Mouse (Mus musculus) embryonic facial prominence, embryonic 10.5 days (tissue): ENCODE data around the gene Irf2bpl. TPM values are rescaled to one million over a fixed set of nuclear protein-coding genes. Genes with fewer than 3 reads are reported as not detected.
A peak's percentile ranks its signal among the peaks of the same experiment; 100 is the strongest.

Source experiments
- DNase-seq: peaks from one replicate; pipeline ENCODE4 v3.0.0-alpha.2; 2017; ENCODE audit warnings: low spot score
- H3K27ac ChIP-seq: fragments of 300-500 bp; sonication (generic); replicated peaks from 2 replicates; pipeline ENCODE4 v1.5.1; 2016; ENCODE audit warnings: mild to moderate bottlenecking
- H3K27me3 ChIP-seq: fragments of 300-500 bp; sonication (generic); replicated peaks from 2 replicates; pipeline ENCODE4 v1.6.1; 2016; ENCODE audit warnings: low read depth, mild to moderate bottlenecking; ENCODE audit not compliant: poor library complexity, severe bottlenecking
- H3K36me3 ChIP-seq: fragments of 300-500 bp; sonication (generic); replicated peaks from 2 replicates; pipeline ENCODE4 v1.6.1; 2016; ENCODE audit warnings: mild to moderate bottlenecking, moderate library complexity
- H3K4me1 ChIP-seq: fragments of 300-500 bp; sonication (generic); 2 replicates; pipeline ENCODE4 v1.6.1; 2016
- H3K4me3 ChIP-seq: fragments of 300-500 bp; sonication (generic); 2 replicates; pipeline ENCODE4 v1.5.1; 2016; ENCODE audit warnings: mild to moderate bottlenecking, moderate library complexity
- H3K9me3 ChIP-seq: fragments of 300-500 bp; sonication (generic); 2 replicates; pipeline ENCODE4 v1.6.1; 2016; ENCODE audit warnings: mild to moderate bottlenecking
- WGBS: fragments of 180-500 bp; shearing (Covaris S2); methylation state at CpG from one replicate; pipeline ENCODE4 v1.1.7; 2016; 5-methylcytosine and 5-hydroxymethylcytosine counted together
- polyA plus RNA-seq: library from polyadenylated mRNA; unstranded; fragments of >200 nt; fragmentation: Nextera tagmentation; extraction: Ambion mirVana; gene quantifications from 2 replicates; pipeline ENCODE4 v1.2.1, GENCODE M21; 2016

The Irf2bpl gene
- polyA plus RNA-seq, 1 experiment from 2014 or later = 17.3 TPM

DNA sequence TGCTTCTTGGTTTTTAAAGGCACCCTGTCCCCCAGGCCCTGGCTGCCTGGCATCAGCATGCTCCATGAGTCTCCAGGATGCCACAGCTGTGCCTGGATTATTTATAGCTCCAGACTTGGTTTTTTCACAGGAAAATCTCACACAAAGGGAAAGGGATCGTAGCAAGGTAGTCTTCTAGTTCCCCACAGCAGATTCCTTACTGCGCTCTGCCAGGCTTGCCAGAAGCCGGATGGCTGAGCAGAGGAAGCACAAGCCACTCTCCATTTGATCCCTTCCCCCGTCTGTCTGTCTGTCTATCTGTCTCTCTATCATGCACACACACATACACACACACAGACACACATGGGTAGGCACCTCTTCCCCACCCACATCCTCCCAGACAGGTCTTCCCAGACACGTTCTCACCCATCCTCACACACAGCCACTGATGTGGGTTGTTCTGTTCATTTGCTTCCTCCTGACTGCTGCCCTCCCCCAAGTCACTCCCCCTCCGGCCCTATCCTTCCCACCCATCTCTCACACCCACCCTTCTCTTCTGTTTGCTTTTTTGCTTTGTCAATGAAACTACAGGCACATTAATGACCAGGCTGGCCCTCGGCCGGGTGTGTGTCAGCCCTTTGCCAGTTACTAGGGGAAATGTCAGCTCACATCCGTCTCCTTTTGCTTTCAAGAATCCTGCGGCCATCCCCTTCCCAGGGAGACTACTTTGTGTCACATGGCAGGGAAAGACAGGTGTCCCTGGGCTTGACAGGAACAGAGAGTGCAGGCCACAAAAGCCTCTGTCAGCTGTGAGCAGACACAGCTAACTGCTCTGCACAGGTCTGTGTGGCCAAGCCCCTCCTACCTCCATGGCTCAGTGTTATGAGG lies 24.4 kb downstream of the Irf2bpl start:
- no peak overlapping the region for H3K4me3 ChIP-seq
- 66% methylated on average over 10 of the region's 10 CpGs for WGBS
- H3K9me3 ChIP-seq = peaks cover 3% of the 10 kb centered on the region; the same call in 1 of the 2 replicates
- no peak for DNase-seq
- peak overlapping the region; percentile 57 for H3K27ac ChIP-seq
- peaks cover 28% of the 10 kb centered on the region for H3K4me1 ChIP-seq
- H3K36me3 ChIP-seq = no peaks in the 10 kb centered on the region
- no peaks in the 10 kb centered on the region for H3K27me3 ChIP-seq

DNA sequence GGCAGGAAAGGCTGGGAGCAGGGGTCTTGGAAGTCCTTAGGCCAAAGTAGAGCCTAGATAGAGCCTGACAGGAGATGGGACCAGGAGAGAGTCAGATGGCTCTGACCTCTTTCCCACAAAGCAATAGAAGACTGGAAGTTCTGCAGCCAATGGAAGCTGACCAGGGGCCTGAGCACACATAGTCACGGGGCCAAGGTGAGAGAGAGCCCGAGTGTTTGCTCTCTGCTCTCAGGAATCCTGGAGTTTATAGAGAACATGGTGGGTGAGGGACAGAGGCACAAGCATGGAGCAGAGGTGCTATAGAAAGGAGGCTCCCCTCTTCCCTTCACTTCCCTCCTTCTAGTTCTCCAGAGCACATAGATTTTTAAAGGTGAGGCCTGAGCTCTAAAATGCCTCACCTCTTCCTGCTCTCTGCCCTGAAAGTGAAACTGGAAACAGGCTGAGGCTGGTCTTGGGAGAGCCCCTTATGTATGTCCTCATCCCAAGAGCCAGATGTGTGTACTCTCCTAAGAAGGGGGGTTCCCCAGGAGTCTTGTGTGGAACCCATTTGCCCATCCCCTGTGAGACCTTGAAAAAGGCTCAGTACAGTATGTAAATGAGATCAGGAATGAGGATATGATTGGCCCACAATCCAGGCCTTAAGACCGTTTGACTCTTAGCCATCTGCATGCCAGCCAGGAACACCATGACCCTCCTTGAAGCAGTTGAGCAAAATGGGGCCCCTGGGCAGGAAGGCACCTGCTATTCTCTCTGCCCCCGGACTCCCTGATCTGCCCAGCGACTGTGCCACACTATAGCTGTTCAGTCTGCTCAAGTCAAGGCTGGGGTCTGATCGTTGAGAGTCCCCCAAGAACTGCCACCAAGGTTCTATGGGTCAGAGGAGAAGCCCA lies 25.4 kb downstream of the Irf2bpl start:
- peaks cover 31% of the 10 kb centered on the region for H3K4me1 ChIP-seq
- H3K27me3 ChIP-seq = no peaks in the 10 kb centered on the region
- peaks cover 3% of the 10 kb centered on the region; the same call in 1 of the 2 replicates for H3K9me3 ChIP-seq
- WGBS = 75% methylated on average over 6 of the region's 6 CpGs
- no peak for DNase-seq
- H3K36me3 ChIP-seq = no peaks in the 10 kb centered on the region
- peak overlapping the region; percentile 57; the same call in 1 of the 2 replicates for H3K27ac ChIP-seq
- no peak overlapping the region for H3K4me3 ChIP-seq

DNA sequence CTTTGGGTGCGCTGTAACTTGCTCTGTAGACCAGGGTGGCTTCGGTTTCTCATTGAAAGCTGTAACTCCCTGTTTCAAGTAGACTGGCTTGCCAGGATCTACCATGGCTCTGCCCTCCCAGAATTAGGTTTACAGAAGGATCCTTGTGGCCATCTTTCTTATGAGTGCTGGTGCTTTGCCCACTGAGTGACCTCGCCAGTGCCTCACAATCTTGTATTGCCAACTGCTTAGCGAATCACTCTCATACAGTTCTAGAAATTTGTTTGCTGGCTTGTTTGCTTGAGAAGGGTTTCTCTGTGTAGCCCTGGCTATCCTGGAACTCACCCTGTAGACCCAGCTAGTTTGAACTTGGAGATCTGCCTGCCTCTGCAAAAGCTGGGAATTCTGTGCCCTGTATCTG lies 26.1 kb downstream of the Irf2bpl start:
- DNase-seq = no peak
- 0 out of 2 replicates have a peak overlapping the region, but pooled peaks have one; percentile 57 for H3K27ac ChIP-seq
- no peaks in the 10 kb centered on the region for H3K27me3 ChIP-seq
- H3K4me1 ChIP-seq = peaks cover 31% of the 10 kb centered on the region
- no peaks in the 10 kb centered on the region for H3K36me3 ChIP-seq
- no peak overlapping the region for H3K4me3 ChIP-seq
- 95% methylated on average over 4 of the region's 4 CpGs for WGBS
- no peaks in the 10 kb centered on the region for H3K9me3 ChIP-seq

DNA sequence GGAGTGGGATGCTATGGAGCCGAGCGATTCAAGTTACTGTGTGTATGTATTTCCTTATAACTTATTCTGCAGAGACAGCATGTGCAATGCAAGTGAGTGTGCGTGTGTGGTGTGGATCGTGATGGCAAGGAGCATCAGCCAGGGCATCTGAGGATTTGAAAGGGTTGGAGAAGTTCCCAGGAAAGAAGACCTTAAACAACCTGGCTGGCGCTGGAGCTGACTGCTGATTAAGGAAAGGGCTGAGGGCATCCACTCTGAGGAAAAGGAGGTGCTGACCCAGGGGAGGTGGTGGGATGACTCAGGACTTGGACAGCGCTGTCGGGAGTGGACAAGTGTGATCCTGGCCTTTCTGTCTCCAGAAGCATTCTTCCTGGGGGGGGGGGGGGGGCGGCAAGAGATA lies 27.3 kb downstream of the Irf2bpl start:
- 88% methylated on average over 8 of the region's 8 CpGs for WGBS
- Histone ChIP-seq H3K4me3 (no peak overlapping the region), H3K4me1 (peaks cover 31% of the 10 kb centered on the region), H3K27ac (0 out of 2 replicates have a peak overlapping the region, but pooled peaks have one; percentile 19), H3K9me3 (no peaks in the 10 kb centered on the region), H3K36me3 (no peaks in the 10 kb centered on the region), H3K27me3 (no peaks in the 10 kb centered on the region)
- DNase-seq = no peak

DNA sequence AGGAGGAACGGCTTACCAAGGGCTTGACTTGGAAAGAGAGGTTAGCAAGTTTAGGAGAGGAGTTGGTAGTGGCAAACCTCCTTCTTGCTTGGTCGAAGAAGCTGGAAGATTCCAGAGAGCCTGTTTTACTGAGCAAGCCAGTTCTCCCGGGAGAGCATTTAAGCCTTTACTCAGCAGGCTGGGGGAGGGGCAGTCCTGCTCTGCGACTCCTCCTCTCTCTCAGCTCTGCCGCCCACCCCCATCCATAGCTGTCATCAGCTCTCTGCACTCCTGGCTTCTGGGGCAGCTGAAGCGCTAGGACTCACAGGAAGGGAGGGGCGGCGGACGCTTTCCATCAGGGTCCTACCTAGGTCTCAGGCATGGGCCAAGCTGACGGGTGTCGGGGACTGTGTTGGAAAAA lies 28.9 kb downstream of the Irf2bpl start:
- Histone ChIP-seq H3K9me3 (no peaks in the 10 kb centered on the region), H3K4me1 (peaks cover 39% of the 10 kb centered on the region), H3K36me3 (no peaks in the 10 kb centered on the region), H3K4me3 (peak overlapping the region; percentile 27; the same call in 1 of the 2 replicates), H3K27ac (peak overlapping the region; percentile 73), H3K27me3 (no peaks in the 10 kb centered on the region)
- peak; percentile 83 for DNase-seq
- 17% methylated on average over 11 of the region's 11 CpGs for WGBS

DNA sequence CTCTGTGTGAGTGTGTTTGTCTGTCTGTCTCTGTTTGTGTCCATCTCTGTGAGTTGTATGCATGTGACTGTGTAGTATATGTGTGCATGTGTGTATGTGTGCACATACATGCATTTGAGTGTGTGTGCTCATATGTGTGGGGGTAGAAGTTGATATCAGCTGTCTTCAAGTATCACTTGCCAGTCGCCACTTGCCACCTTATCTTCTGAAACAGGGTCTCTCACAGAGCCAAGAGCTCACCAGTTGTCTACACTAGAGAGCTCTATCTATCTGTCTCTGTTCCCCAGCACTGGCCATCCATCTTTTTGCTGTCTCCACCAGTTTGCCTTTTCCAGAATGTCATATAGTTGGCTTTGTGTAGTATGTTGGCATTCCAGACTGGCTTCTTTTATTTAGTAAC lies 31.1 kb downstream of the Irf2bpl start:
- DNase-seq = no peak
- H3K4me1 ChIP-seq = peaks cover 33% of the 10 kb centered on the region
- no peak overlapping the region for H3K27ac ChIP-seq
- H3K27me3 ChIP-seq = no peaks in the 10 kb centered on the region
- no peaks in the 10 kb centered on the region for H3K36me3 ChIP-seq
- no peaks in the 10 kb centered on the region for H3K9me3 ChIP-seq
- H3K4me3 ChIP-seq = no peak overlapping the region
- WGBS = 83% methylated on average over 1 of the region's 1 CpGs

DNA sequence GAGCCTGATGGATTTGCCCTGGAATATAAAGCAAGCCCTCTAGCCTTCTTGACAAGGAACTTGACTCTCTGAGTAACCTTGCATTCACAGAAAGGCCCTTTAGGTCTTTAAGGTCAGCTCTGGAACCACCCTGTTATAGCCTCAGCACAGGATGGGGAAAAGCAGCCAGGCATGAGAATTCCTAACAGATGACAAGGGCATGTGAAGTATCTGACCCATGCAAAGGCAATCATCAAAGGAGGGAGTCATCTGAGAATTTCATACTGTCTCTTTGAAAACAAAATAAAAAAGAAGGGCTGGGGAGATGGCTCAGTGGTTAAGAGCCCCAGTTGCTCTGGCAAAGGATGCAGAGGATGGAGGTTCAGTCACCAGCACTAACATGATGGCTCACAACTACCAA lies 33.3 kb downstream of the Irf2bpl start:
- DNase-seq = no peak
- Histone ChIP-seq H3K4me1 (peaks cover 33% of the 10 kb centered on the region), H3K27ac (no peak overlapping the region), H3K9me3 (no peaks in the 10 kb centered on the region), H3K36me3 (no peaks in the 10 kb centered on the region), H3K4me3 (no peak overlapping the region), H3K27me3 (no peaks in the 10 kb centered on the region)

DNA sequence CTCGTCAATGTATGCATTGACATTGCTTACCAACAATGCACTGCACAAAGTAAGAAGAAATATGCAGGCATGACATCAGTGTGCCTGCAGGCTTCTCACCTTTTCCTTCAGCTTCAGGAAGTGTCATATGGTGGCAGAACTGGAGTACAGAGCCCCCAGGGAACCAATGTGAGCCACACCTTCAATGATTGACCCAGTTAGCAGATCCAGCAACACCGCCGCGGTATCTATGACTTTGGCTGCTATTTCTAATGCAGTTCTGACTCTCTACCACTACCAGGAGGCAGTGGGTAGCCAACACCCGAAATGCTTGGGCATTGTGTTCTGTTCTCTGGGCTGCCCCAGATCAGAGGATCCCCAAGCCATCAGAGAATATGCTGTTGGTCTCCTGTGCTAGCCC lies 33.9 kb downstream of the Irf2bpl start:
- H3K27me3 ChIP-seq = no peaks in the 10 kb centered on the region
- H3K4me3 ChIP-seq = no peak overlapping the region
- H3K27ac ChIP-seq = no peak overlapping the region; the same call in 1 of the 2 replicates
- no peaks in the 10 kb centered on the region for H3K36me3 ChIP-seq
- WGBS = 88% methylated on average over 5 of the region's 5 CpGs
- H3K9me3 ChIP-seq = no peaks in the 10 kb centered on the region
- H3K4me1 ChIP-seq = peaks cover 27% of the 10 kb centered on the region
- no peak for DNase-seq

DNA sequence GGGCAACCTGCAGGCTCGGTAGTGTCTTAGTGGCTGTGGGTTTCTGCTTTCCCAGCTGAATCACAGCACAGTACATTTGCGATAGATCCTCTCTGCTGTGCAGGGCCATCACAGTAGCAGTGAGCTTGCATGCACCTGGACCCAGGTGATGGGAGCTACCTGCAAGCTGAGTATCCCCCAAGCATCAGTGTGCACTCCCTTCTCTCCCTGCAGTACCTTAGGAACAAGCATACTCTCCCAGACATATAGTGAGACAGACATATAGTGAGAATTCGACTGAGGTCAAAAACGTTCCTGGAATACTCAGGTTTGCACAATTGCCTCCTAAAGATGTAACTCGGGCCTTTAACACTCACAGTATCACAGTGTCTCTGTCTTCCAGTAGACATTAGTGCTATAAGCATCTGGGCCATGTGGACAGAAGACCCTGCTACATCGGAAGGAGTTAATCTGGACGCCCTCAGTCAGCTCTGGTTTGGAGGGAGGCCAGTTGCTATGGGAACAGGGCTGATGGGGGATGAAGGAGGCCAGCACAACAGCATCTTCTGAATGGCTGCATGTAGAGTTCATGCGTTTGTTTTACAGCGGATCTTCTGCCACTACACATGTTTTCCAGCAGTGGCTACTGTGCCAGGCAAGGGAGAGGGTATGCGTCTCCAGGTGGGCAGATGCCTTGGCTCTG lies 34.5 kb downstream of the Irf2bpl start:
- Histone ChIP-seq H3K36me3 (no peaks in the 10 kb centered on the region), H3K27me3 (no peaks in the 10 kb centered on the region), H3K27ac (peak overlapping the region; percentile 27; the same call in 1 of the 2 replicates), H3K4me3 (no peak overlapping the region), H3K9me3 (no peaks in the 10 kb centered on the region), H3K4me1 (peaks cover 21% of the 10 kb centered on the region)
- no peak for DNase-seq
- 74% methylated on average over 10 of the region's 10 CpGs for WGBS

DNA sequence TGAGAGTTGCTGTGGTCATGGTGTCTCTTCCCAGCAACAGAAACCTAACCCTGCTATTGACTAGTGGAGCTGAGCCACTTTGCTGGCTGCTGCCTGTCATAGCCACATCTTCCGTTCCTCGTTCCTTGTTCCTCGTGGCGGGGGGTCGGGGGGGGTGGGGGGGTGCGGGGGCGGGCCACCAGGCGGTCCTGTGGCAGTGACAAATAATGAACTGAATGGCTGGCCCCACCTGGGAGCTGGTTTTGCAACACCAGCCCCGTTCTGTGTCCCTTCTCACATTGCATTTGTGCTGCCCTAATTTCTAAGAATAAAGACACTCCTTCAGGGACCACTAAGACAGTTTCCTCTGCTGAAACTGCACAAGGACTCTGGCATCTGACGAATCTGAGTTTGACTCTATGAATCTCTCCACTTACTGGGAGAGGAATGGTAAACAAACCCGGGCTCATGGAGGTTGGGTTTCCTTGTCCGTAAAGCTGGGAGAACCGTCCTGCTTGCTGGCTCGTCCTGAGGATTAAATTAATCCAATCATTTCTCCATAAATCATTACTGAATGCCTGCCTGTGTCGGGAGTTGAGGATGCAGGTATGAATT lies 41.6 kb downstream of the Irf2bpl start:
- Histone ChIP-seq H3K9me3 (no peaks in the 10 kb centered on the region), H3K27me3 (peaks cover 10% of the 10 kb centered on the region; the same call in 1 of the 2 replicates), H3K27ac (0 out of 2 replicates have a peak overlapping the region, but pooled peaks have one; percentile 24), H3K4me3 (no peak overlapping the region), H3K36me3 (no peaks in the 10 kb centered on the region), H3K4me1 (peaks cover 23% of the 10 kb centered on the region)
- 50% methylated on average over 15 of the region's 15 CpGs for WGBS
- no peak for DNase-seq

DNA sequence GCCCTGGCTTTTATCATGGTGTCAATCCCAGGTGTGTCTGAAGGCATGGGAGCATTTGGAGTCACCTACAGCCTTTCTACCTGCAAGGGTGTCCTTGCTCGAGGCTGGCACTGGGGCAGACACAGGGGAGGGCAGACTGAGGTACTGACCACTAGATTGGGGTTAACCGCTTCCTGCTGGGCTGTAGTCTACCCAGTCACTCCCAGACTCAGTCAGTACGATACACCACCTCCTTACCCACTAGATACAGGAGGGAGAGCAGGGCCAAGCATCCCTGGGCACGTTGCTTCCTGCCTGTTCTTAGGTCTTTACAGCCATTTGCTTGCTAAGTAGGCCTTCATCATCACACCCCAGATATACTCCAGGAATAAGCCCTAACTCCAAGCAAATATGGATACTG lies 44.1 kb downstream of the Irf2bpl start:
- Histone ChIP-seq H3K27ac (no peak overlapping the region), H3K4me3 (no peak overlapping the region), H3K36me3 (no peaks in the 10 kb centered on the region), H3K27me3 (peaks cover 16% of the 10 kb centered on the region; the same call in 1 of the 2 replicates), H3K4me1 (peaks cover 30% of the 10 kb centered on the region), H3K9me3 (no peaks in the 10 kb centered on the region)
- 76% methylated on average over 4 of the region's 4 CpGs for WGBS
- DNase-seq = no peak

DNA sequence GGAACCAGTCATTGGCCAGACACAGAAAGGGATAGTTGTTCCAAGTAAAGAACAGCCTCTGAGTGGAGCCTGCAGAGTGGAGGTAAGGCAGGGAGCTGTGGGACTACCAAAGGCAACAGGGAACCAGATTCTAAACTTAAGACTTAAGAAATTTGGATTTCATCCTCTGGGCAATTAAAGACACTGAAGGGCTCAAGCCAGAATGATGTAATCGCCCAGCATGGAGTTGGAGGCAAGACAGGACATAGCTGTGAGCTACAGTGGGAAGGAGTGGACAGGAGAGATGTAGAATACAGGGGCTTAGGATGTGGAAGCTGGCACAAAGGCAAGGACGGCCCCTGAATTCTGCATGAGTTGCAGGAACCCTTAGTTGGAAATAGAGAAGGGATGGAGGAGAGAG lies 46.4 kb downstream of the Irf2bpl start:
- 0 out of 2 replicates have a peak overlapping the region, but pooled peaks have one; percentile 41 for H3K27ac ChIP-seq
- no peak for DNase-seq
- peaks cover 21% of the 10 kb centered on the region; the same call in 1 of the 2 replicates for H3K27me3 ChIP-seq
- H3K4me3 ChIP-seq = no peak overlapping the region
- no peaks in the 10 kb centered on the region for H3K36me3 ChIP-seq
- no peaks in the 10 kb centered on the region for H3K9me3 ChIP-seq
- peaks cover 34% of the 10 kb centered on the region for H3K4me1 ChIP-seq
- WGBS = 75% methylated on average over 2 of the region's 2 CpGs
